Mouse (Mus musculus) liver, adult 2 months (tissue): ENCODE results near the gene Tubd1. TPM values are rescaled to one million over a fixed set of nuclear protein-coding genes. Genes with fewer than 3 reads are reported as not detected.

Experiments used
- DNase-seq: peaks from one replicate; pipeline ENCODE4 v3.0.0-alpha.2; 2011; ENCODE audit warnings: low read depth, low spot score; ENCODE audit errors: extremely low read depth
- H3K27ac ChIP-seq: fragments of 200-500 bp; replicated peaks from 2 replicates; pipeline ENCODE4 v1.5.1; 2012; ENCODE audit warnings: low read depth, mild to moderate bottlenecking, control low read depth, inconsistent platforms, low read length; ENCODE audit not compliant: insufficient read depth
- H3K27me3 ChIP-seq: fragments of 200-500 bp; 2 replicates; pipeline ENCODE4 v1.6.1; 2012; ENCODE audit warnings: mild to moderate bottlenecking, moderate library complexity, low read length, inconsistent platforms; ENCODE audit not compliant: control insufficient read depth, insufficient read depth
- H3K36me3 ChIP-seq: fragments of 200-500 bp; 2 replicates; pipeline ENCODE4 v1.6.1; 2012; ENCODE audit warnings: low read length, inconsistent platforms; ENCODE audit not compliant: control insufficient read depth, insufficient read depth
- H3K4me1 ChIP-seq: fragments of 200-500 bp; 2 replicates; pipeline ENCODE4 v1.6.1; 2011; ENCODE audit warnings: low read length; ENCODE audit not compliant: control insufficient read depth, insufficient read depth
- H3K4me3 ChIP-seq: fragments of 200-500 bp; 2 replicates; pipeline ENCODE4 v1.5.1; 2011; ENCODE audit warnings: low read depth, mild to moderate bottlenecking, control low read depth, low read length, moderate library complexity; ENCODE audit not compliant: insufficient read depth
- H3K79me2 ChIP-seq: fragments of 200-500 bp; 2 replicates; pipeline ENCODE4 v1.6.1; 2012; ENCODE audit warnings: inconsistent platforms, mild to moderate bottlenecking, low read length, moderate library complexity; ENCODE audit not compliant: control insufficient read depth, insufficient read depth
- H3K9ac ChIP-seq: fragments of 200-500 bp; 2 replicates; pipeline ENCODE4 v1.6.1; 2012; ENCODE audit warnings: low read depth, mild to moderate bottlenecking, control low read depth, inconsistent platforms, low read length
- CTCF ChIP-seq: fragments of 200-500 bp; IDR thresholded peaks from 2 replicates; pipeline ENCODE4 v1.5.1; 2011; ENCODE audit warnings: low read depth, low read length, control low read depth
- POLR2A ChIP-seq: fragments of 200-500 bp; IDR thresholded peaks from 2 replicates; pipeline ENCODE4 v1.6.1; 2011; ENCODE audit warnings: low read length, control low read depth; ENCODE audit not compliant: insufficient read depth; ENCODE audit errors: extremely low read depth
- WGBS: fragments of 180-500 bp; shearing (Covaris S2); methylation state at CpG from one replicate; pipeline ENCODE4 v1.1.7; 2018; 5-methylcytosine and 5-hydroxymethylcytosine counted together
- polyA plus RNA-seq: library from polyadenylated mRNA; depleted of rRNA; stranded (reverse); fragments of >200 nt; gene quantifications from 2 replicates; pipeline ENCODE4 v1.2.3, GENCODE M21; 2012
- total RNA-seq: library from RNA; depleted of rRNA; stranded (reverse); fragments of >200 nt; gene quantifications from 2 replicates; pipeline ENCODE4 v1.2.3, GENCODE M21; 2014

Tubd1 gene
- total and polyA plus RNA-seq, 2 experiments: 1.7 to 4.3 TPM

- Histone ChIP-seq H3K4me3 (peak overlapping the region; percentile 98), H3K27me3 (no peaks in the 10 kb centered on the region), H3K36me3 (peaks cover 12% of the 10 kb centered on the region), H3K9ac (peak overlapping the region; percentile 98), H3K79me2 (no peaks in the 10 kb centered on the region; the same call in 1 of the 2 replicates), H3K4me1 (peaks cover 12% of the 10 kb centered on the region), H3K27ac (peak overlapping the region; percentile 100)
- peak; percentile 96 for DNase-seq
- under 1% methylated on average over 15 of the region's 15 CpGs for WGBS
- TF ChIP-seq CTCF: no peak
- TF ChIP-seq POLR2A: peak; percentile 71; the same call in 1 of the 2 replicates
Measured at GRCm38 (mm10) chr11:86586868-86587792, 42.3 kb downstream of the Tubd1 start.

DNA sequence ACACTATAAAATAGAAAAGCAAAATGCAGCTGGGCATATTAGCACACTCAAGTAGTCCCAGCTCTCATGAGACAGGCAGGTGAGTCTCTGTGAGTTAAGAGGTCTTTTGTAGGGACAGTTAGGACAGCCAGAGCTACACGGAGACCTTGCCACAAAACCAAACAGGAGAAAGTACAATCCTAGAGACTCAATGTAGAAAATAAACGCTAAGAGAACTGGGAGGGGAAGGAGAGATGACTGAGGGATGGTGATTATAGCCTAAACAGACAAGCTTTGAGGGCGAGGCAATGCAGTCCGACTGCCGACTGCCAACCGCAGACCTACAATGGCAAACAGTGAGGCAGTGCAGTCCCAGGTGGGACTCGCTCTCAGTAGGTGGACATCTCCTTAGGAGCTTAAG is 43.0 kb downstream of the Tubd1 start:
- peak; percentile 50 for DNase-seq
- Histone ChIP-seq H3K9ac (peak overlapping the region; percentile 76), H3K4me3 (no peak overlapping the region), H3K27me3 (no peaks in the 10 kb centered on the region), H3K27ac (peak overlapping the region; percentile 100), H3K79me2 (no peaks in the 10 kb centered on the region; the same call in 1 of the 2 replicates), H3K4me1 (peaks cover 10% of the 10 kb centered on the region), H3K36me3 (peaks cover 14% of the 10 kb centered on the region)
- TF ChIP-seq POLR2A (no peak), CTCF (no peak)
- WGBS: 27% methylated on average over 7 of the region's 7 CpGs

- H3K27ac ChIP-seq: peak overlapping the region; percentile 62; the same call in 1 of the 2 replicates
- no peaks in the 10 kb centered on the region; the same call in 1 of the 2 replicates for H3K79me2 ChIP-seq
Measured at GRCm38 (mm10) chr11:86588583-86589298, 44.0 kb downstream of the Tubd1 start.

DNA sequence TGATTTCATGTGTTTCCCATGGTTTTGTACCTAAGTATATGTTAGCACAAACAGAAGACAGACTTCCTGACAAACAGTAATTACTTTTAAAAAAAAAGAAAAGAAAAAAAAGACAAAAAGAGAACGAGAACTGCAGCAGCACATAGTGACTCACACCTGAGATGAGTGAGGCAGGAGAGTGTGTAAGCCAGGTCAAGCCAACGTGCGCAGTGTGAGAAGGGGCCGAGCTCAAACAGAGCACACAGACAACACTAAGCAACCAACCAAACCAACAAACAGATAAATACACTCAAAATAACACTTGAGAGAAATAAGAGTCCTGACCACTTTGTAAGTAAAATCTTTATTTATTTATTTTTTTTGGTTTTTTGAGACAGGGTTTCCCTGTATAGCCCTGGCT is 45.3 kb downstream of the Tubd1 start:
- peaks cover 8% of the 10 kb centered on the region for H3K4me1 ChIP-seq
- no peaks in the 10 kb centered on the region; the same call in 1 of the 2 replicates for H3K79me2 ChIP-seq
- no peak overlapping the region for H3K27ac ChIP-seq
- H3K4me3 ChIP-seq: no peak overlapping the region
- H3K27me3 ChIP-seq: no peaks in the 10 kb centered on the region
- TF ChIP-seq POLR2A: no peak
- TF ChIP-seq CTCF: no peak
- 86% methylated on average over 4 of the region's 4 CpGs for WGBS
- no peak for DNase-seq
- no peak overlapping the region for H3K9ac ChIP-seq
- peaks cover 12% of the 10 kb centered on the region for H3K36me3 ChIP-seq

More at GRCm38 (mm10) chr11:86588583-86589298, 44.0 kb downstream of the Tubd1 start:
- TF ChIP-seq CTCF: no peak
- no peak for TF ChIP-seq POLR2A
- WGBS: 93% methylated on average over 4 of the region's 4 CpGs
- DNase-seq: no peak
- Histone ChIP-seq H3K27me3 (no peaks in the 10 kb centered on the region), H3K36me3 (peaks cover 18% of the 10 kb centered on the region), H3K4me3 (no peak overlapping the region), H3K9ac (no peak overlapping the region), H3K4me1 (peaks cover 8% of the 10 kb centered on the region)

- Histone ChIP-seq H3K4me3 (no peak overlapping the region), H3K79me2 (no peaks in the 10 kb centered on the region; the same call in 1 of the 2 replicates), H3K36me3 (peaks cover 8% of the 10 kb centered on the region; the same call in 1 of the 2 replicates), H3K27ac (no peak overlapping the region), H3K27me3 (no peaks in the 10 kb centered on the region), H3K9ac (no peak overlapping the region), H3K4me1 (peaks cover 8% of the 10 kb centered on the region)
- no peak for DNase-seq
- 91% methylated on average over 10 of the region's 10 CpGs for WGBS
- TF ChIP-seq CTCF: no peak
- no peak for TF ChIP-seq POLR2A
Measured at GRCm38 (mm10) chr11:86590579-86590978, 45.8 kb downstream of the Tubd1 start.
